Mouse (Mus musculus): Measurements from ENCODE around the gene Rgl1. TPM values are rescaled to one million over a fixed set of nuclear protein-coding genes. Genes with fewer than 3 reads are reported as not detected.
A peak's percentile ranks its signal among the peaks of the same experiment; 100 is the strongest.

Gene Rgl1
- polyA plus RNA-seq, 2 experiments = 28.5 to 40.5 TPM

GRCm38 (mm10) chr1:152624644-152625454 lies 141.3 kb downstream of the Rgl1 start:
- peak; percentile 78 for ATAC-seq (ENCODE audit: low FRiP score, low read depth)
- H3K27me3 ChIP-seq (ENCODE audit: control insufficient read depth, insufficient read depth, low read length) = no peaks in the 10 kb centered on the region
- TF ChIP-seq POLR2A (IDR thresholded peaks at IDR 0.05; ENCODE audit: borderline replicate concordance, extremely low read depth, insufficient read depth, insufficient read length) = no peak
- WGBS = under 1% methylated on average over 57 of the region's 61 CpGs
- H3K4me2 ChIP-seq (replicated peaks; ENCODE audit: low read depth, low read length, severe bottlenecking) = peak overlapping the region; percentile 88
- no peaks in the 10 kb centered on the region for H3K9me3 ChIP-seq (ENCODE audit: control insufficient read depth, low read length)
- H3K4me3 ChIP-seq (replicated peaks; ENCODE audit: low read length) = peak overlapping the region; percentile 66
- H3K9ac ChIP-seq (ENCODE audit: low read depth, low read length, severe bottlenecking) = peak overlapping the region; percentile 81
- peak; percentile 74 for DNase-seq (ENCODE audit: low spot score)
- H3K36me3 ChIP-seq (ENCODE audit: control insufficient read depth, insufficient read depth, low read length) = no peaks in the 10 kb centered on the region; the same call in 1 of the 2 replicates
- peaks cover 19% of the 10 kb centered on the region for H3K4me1 ChIP-seq (ENCODE audit: control insufficient read depth, insufficient read depth, low read length)
- peak overlapping the region; percentile 84 for H3K27ac ChIP-seq (replicated peaks; ENCODE audit: low read depth, low read length)

- Histone ChIP-seq H3K27ac (replicated peaks; ENCODE audit: low read depth, low read length) (peak overlapping the region; percentile 84; the same call in 1 of the 2 replicates), H3K36me3 (ENCODE audit: control insufficient read depth, insufficient read depth, low read length) (peaks cover 5% of the 10 kb centered on the region; the same call in 1 of the 2 replicates), H3K4me2 (replicated peaks; ENCODE audit: low read depth, low read length, severe bottlenecking) (peak overlapping the region; percentile 88), H3K9ac (ENCODE audit: low read depth, low read length, severe bottlenecking) (peak overlapping the region; percentile 81), H3K9me3 (ENCODE audit: control insufficient read depth, low read length) (0 out of 2 replicates have a peak, but pooled peaks cover under 1% of the 10 kb centered on the region), H3K27me3 (ENCODE audit: control insufficient read depth, insufficient read depth, low read length) (no peaks in the 10 kb centered on the region), H3K4me1 (ENCODE audit: control insufficient read depth, insufficient read depth, low read length) (peaks cover 19% of the 10 kb centered on the region), H3K4me3 (replicated peaks; ENCODE audit: low read length) (peak overlapping the region; percentile 66)
- no peak for TF ChIP-seq POLR2A (IDR thresholded peaks at IDR 0.05; ENCODE audit: borderline replicate concordance, extremely low read depth, insufficient read depth, insufficient read length)
- WGBS = 25% methylated on average over 12 of the region's 12 CpGs
- ATAC-seq (ENCODE audit: low FRiP score, low read depth) = no peak
- DNase-seq (ENCODE audit: low spot score) = peak; percentile 58
Observed at GRCm38 (mm10) chr1:152623375-152624270, 142.5 kb downstream of the Rgl1 start.

- H3K4me2 ChIP-seq (replicated peaks; ENCODE audit: low read depth, low read length, severe bottlenecking) = peak overlapping the region; percentile 88
- ATAC-seq (ENCODE audit: low FRiP score, low read depth) (no peak), DNase-seq (ENCODE audit: low spot score) (peak; percentile 42)
- 29% methylated on average over 9 of the region's 9 CpGs for WGBS
- no peak overlapping the region for H3K9ac ChIP-seq (ENCODE audit: low read depth, low read length, severe bottlenecking)
- 0 out of 2 replicates have a peak, but pooled peaks cover 3% of the 10 kb centered on the region for H3K9me3 ChIP-seq (ENCODE audit: control insufficient read depth, low read length)
- H3K27me3 ChIP-seq (ENCODE audit: control insufficient read depth, insufficient read depth, low read length) = no peaks in the 10 kb centered on the region
- peaks cover 8% of the 10 kb centered on the region; the same call in 1 of the 2 replicates for H3K36me3 ChIP-seq (ENCODE audit: control insufficient read depth, insufficient read depth, low read length)
- H3K4me1 ChIP-seq (ENCODE audit: control insufficient read depth, insufficient read depth, low read length) = peaks cover 19% of the 10 kb centered on the region
- peak overlapping the region; percentile 66 for H3K4me3 ChIP-seq (replicated peaks; ENCODE audit: low read length)
- H3K27ac ChIP-seq (replicated peaks; ENCODE audit: low read depth, low read length) = no peak overlapping the region
- TF ChIP-seq POLR2A (IDR thresholded peaks at IDR 0.05; ENCODE audit: borderline replicate concordance, extremely low read depth, insufficient read depth, insufficient read length) = no peak
Observed at GRCm38 (mm10) chr1:152622765-152623211, 143.4 kb downstream of the Rgl1 start.

- no peak for DNase-seq (ENCODE audit: low spot score)
- 86% methylated on average over 4 of the region's 4 CpGs for WGBS
- no peak overlapping the region for H3K4me3 ChIP-seq (replicated peaks; ENCODE audit: low read length)
- TF ChIP-seq POLR2A (IDR thresholded peaks at IDR 0.05; ENCODE audit: borderline replicate concordance, extremely low read depth, insufficient read depth, insufficient read length) = no peak
- H3K4me2 ChIP-seq (replicated peaks; ENCODE audit: low read depth, low read length, severe bottlenecking) = no peak overlapping the region
- H3K9ac ChIP-seq (ENCODE audit: low read depth, low read length, severe bottlenecking) = no peak overlapping the region
- no peak for ATAC-seq (ENCODE audit: low FRiP score, low read depth)
- peaks cover 8% of the 10 kb centered on the region; the same call in 1 of the 2 replicates for H3K36me3 ChIP-seq (ENCODE audit: control insufficient read depth, insufficient read depth, low read length)
- H3K9me3 ChIP-seq (ENCODE audit: control insufficient read depth, low read length) = 0 out of 2 replicates have a peak, but pooled peaks cover 3% of the 10 kb centered on the region
- no peak overlapping the region for H3K27ac ChIP-seq (replicated peaks; ENCODE audit: low read depth, low read length)
- H3K27me3 ChIP-seq (ENCODE audit: control insufficient read depth, insufficient read depth, low read length) = no peaks in the 10 kb centered on the region
- H3K4me1 ChIP-seq (ENCODE audit: control insufficient read depth, insufficient read depth, low read length) = peaks cover 21% of the 10 kb centered on the region
Observed at GRCm38 (mm10) chr1:152621624-152622023, 144.5 kb downstream of the Rgl1 start.

- Histone ChIP-seq H3K9ac (ENCODE audit: low read depth, low read length, severe bottlenecking) (no peak overlapping the region), H3K4me1 (ENCODE audit: control insufficient read depth, insufficient read depth, low read length) (peaks cover 21% of the 10 kb centered on the region), H3K27ac (replicated peaks; ENCODE audit: low read depth, low read length) (no peak overlapping the region), H3K4me3 (replicated peaks; ENCODE audit: low read length) (no peak overlapping the region), H3K36me3 (ENCODE audit: control insufficient read depth, insufficient read depth, low read length) (peaks cover 8% of the 10 kb centered on the region; the same call in 1 of the 2 replicates), H3K9me3 (ENCODE audit: control insufficient read depth, low read length) (0 out of 2 replicates have a peak, but pooled peaks cover 3% of the 10 kb centered on the region), H3K4me2 (replicated peaks; ENCODE audit: low read depth, low read length, severe bottlenecking) (no peak overlapping the region), H3K27me3 (ENCODE audit: control insufficient read depth, insufficient read depth, low read length) (no peaks in the 10 kb centered on the region)
- WGBS = 75% methylated on average over 9 of the region's 9 CpGs
- no peak for DNase-seq (ENCODE audit: low spot score)
- no peak for ATAC-seq (ENCODE audit: low FRiP score, low read depth)
- no peak for TF ChIP-seq POLR2A (IDR thresholded peaks at IDR 0.05; ENCODE audit: borderline replicate concordance, extremely low read depth, insufficient read depth, insufficient read length)
Observed at GRCm38 (mm10) chr1:152619396-152619795, 146.8 kb downstream of the Rgl1 start.

Measured in limb, embryonic 14.5 days (tissue).